Mouse (Mus musculus) midbrain, embryonic 14.5 days (tissue): ENCODE results near the gene Fam13c. TPM values are rescaled to one million over a fixed set of nuclear protein-coding genes. Genes with fewer than 3 reads are reported as not detected.
A peak's percentile ranks its signal among the peaks of the same experiment; 100 is the strongest.

Source experiments
- ATAC-seq: fragments of 200-750 bp; cut with Nextera tagmentation; 2 replicates; pipeline ENCODE4 v1.8.0; 2017; ENCODE audit warnings: moderate number of reproducible peaks, moderate library complexity; ENCODE audit not compliant: low FRiP score, low TSS enrichment
- DNase-seq: peaks from one replicate; pipeline ENCODE4 v3.0.0-alpha.2; 2015
- H3K27ac ChIP-seq: fragments of 300-500 bp; sonication (generic); replicated peaks from 2 replicates; pipeline ENCODE4 v1.5.1; 2014; ENCODE audit warnings: mild to moderate bottlenecking, low read depth, low read length, moderate library complexity
- H3K27me3 ChIP-seq: fragments of 300-500 bp; sonication (generic); 2 replicates; pipeline ENCODE4 v1.6.1; 2014; ENCODE audit warnings: low read length, control low read depth, mixed read lengths; ENCODE audit not compliant: control insufficient read depth, insufficient read depth
- H3K36me3 ChIP-seq: fragments of 300-500 bp; sonication (generic); 2 replicates; pipeline ENCODE4 v1.6.1; 2014; ENCODE audit warnings: low read length, control low read depth; ENCODE audit not compliant: control insufficient read depth, insufficient read depth
- H3K4me1 ChIP-seq: fragments of 300-500 bp; sonication (generic); 2 replicates; pipeline ENCODE4 v1.6.1; 2014; ENCODE audit warnings: mild to moderate bottlenecking, antibody characterized with exemption, low read length, control low read depth; ENCODE audit not compliant: control insufficient read depth, insufficient read depth
- H3K4me2 ChIP-seq: fragments of 300-500 bp; sonication (generic); 2 replicates; pipeline ENCODE4 v1.6.1; 2014; ENCODE audit warnings: mild to moderate bottlenecking, low read length, moderate library complexity
- H3K4me3 ChIP-seq: fragments of 300-500 bp; sonication (generic); replicated peaks from 2 replicates; pipeline ENCODE4 v1.5.1; 2014; ENCODE audit warnings: low read depth, low read length
- H3K9ac ChIP-seq: fragments of 300-500 bp; sonication (generic); replicated peaks from 2 replicates; pipeline ENCODE4 v1.6.1; 2014; ENCODE audit warnings: mild to moderate bottlenecking, low read length, moderate library complexity
- H3K9me3 ChIP-seq: fragments of 300-500 bp; sonication (generic); 2 replicates; pipeline ENCODE4 v1.6.1; 2016; ENCODE audit warnings: low read length, control low read depth, mixed read lengths; ENCODE audit not compliant: control insufficient read depth
- WGBS: fragments of 180-500 bp; shearing (Covaris S2); extraction: QIAGEN DNeasy Blood & Tissue Kit; methylation state at CpG from one replicate; pipeline ENCODE4 v1.1.7; 2014; 5-methylcytosine and 5-hydroxymethylcytosine counted together
- polyA plus RNA-seq: library from polyadenylated mRNA; unstranded; fragments of >200 nt; fragmentation: Nextera tagmentation; extraction: Ambion mirVana; gene quantifications from 2 replicates; pipeline ENCODE4 v1.2.1, GENCODE M21; 2014

Fam13c gene
- polyA plus RNA-seq, 1 experiment from 2014 or later = 33.6 TPM

- Histone ChIP-seq H3K9ac (no peak overlapping the region), H3K9me3 (no peaks in the 10 kb centered on the region), H3K27me3 (no peaks in the 10 kb centered on the region), H3K27ac (no peak overlapping the region), H3K36me3 (peaks cover 38% of the 10 kb centered on the region), H3K4me3 (no peak overlapping the region), H3K4me2 (no peak overlapping the region), H3K4me1 (no peaks in the 10 kb centered on the region)
- WGBS = 95% methylated on average over 10 of the region's 10 CpGs
- no peak for ATAC-seq
- no peak for DNase-seq
Observed at GRCm38 (mm10) chr10:70537694-70538093, 97.4 kb downstream of the Fam13c start.

DNA sequence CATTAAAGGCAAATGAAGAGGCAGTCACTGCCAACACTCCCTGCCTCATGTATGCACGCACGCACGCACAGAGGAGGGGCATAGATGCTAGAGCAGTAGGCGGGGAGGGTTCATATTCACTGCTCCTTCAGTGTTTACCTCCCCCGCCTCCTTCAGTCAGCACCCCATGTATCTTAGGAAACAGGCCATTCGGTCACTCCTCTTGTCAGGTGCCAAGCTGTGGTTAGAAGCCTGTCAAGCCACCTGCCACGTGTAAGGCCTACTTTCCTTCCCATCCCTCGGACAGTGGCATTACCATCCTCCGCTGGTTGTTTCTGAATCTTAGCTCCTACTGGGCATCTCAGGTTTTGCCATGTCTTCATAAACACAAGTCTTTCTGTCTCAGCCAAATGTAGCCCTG, 99.0 kb downstream of the Fam13c start:
- ATAC-seq = no peak
- Histone ChIP-seq H3K27me3 (no peaks in the 10 kb centered on the region), H3K36me3 (peaks cover 46% of the 10 kb centered on the region), H3K9me3 (no peaks in the 10 kb centered on the region), H3K9ac (no peak overlapping the region), H3K27ac (no peak overlapping the region), H3K4me1 (no peaks in the 10 kb centered on the region), H3K4me2 (no peak overlapping the region), H3K4me3 (no peak overlapping the region)
- 98% methylated on average over 9 of the region's 9 CpGs for WGBS
- DNase-seq = no peak

- WGBS = 86% methylated on average over 9 of the region's 9 CpGs
- ATAC-seq (no peak), DNase-seq (peak; percentile 64)
- Histone ChIP-seq H3K4me1 (no peaks in the 10 kb centered on the region), H3K4me3 (no peak overlapping the region), H3K4me2 (no peak overlapping the region), H3K27ac (no peak overlapping the region), H3K9ac (no peak overlapping the region), H3K36me3 (peaks cover 46% of the 10 kb centered on the region), H3K27me3 (no peaks in the 10 kb centered on the region), H3K9me3 (no peaks in the 10 kb centered on the region)
Observed at GRCm38 (mm10) chr10:70540456-70541195, 100.3 kb downstream of the Fam13c start.

DNA sequence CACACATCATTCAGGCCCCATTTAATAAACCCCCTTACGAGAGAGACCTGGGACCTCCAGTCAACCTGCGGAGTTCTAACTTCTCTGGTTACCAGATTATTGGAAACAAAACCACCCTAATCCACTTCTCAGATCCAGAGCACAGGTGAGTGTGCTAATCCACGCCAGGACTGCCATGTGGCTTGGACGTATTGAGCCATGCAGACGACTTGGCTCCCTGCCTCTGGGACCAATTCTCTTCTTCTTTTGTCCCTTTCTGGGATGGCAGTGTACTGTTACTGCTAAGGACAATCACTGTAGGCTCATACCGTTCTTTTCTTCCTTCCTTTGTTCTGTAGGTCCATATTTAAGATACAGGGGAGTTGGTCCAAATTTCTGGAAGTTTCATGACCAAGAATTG, 102.6 kb downstream of the Fam13c start:
- DNase-seq (no peak), ATAC-seq (no peak)
- Histone ChIP-seq H3K4me3 (no peak overlapping the region), H3K9me3 (no peaks in the 10 kb centered on the region), H3K27ac (no peak overlapping the region), H3K4me1 (no peaks in the 10 kb centered on the region), H3K4me2 (no peak overlapping the region), H3K36me3 (peaks cover 54% of the 10 kb centered on the region), H3K9ac (no peak overlapping the region), H3K27me3 (no peaks in the 10 kb centered on the region)
- 78% methylated on average over 6 of the region's 6 CpGs for WGBS

DNA sequence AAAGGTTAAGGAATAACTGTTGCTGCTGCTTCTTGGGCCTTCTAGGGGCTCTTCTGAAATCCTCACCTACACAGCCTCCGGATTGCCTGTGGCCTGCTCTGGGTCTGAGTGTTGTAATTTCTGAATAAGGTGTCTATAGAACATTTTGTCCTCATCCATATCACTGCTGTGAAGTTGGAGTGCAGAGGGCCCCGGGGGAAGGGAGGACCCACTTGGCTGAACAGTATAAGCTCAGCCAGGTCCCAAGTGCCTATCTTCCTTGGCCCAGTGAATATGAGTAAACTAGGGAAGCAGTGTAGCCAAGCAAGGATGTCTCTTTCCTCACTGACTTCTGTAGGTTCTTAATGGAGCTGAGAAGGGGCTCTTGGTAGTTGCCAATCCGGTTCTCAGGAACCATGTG, 112.2 kb downstream of the Fam13c start:
- no peaks in the 10 kb centered on the region for H3K27me3 ChIP-seq
- DNase-seq (no peak), ATAC-seq (no peak)
- no peak overlapping the region for H3K27ac ChIP-seq
- H3K36me3 ChIP-seq = peaks cover 58% of the 10 kb centered on the region
- H3K9ac ChIP-seq = no peak overlapping the region
- H3K9me3 ChIP-seq = no peaks in the 10 kb centered on the region
- no peak overlapping the region for H3K4me3 ChIP-seq
- H3K4me1 ChIP-seq = no peaks in the 10 kb centered on the region
- 97% methylated on average over 3 of the region's 3 CpGs for whole genome bisulfite sequencing
- H3K4me2 ChIP-seq = no peak overlapping the region

DNA sequence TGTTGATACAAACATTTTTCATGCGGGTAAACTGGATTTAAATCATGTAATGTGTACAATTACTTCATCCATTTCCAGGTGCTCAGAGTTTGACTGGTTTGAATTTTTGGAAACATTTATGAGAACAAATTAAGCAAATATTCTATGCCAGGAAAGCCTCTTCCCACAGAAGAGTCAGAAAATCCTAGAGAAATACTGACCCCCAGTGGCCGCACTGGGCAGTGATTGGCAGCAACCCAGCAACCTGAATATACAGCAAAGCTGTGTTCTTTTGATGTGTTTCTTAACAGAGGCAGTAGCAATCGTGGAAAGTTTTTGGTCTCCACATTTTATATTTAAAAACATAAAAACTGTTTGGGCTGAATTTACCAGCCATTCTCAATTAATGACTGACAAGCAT, 123.4 kb downstream of the Fam13c start:
- Histone ChIP-seq H3K4me1 (no peaks in the 10 kb centered on the region), H3K27ac (no peak overlapping the region), H3K27me3 (no peaks in the 10 kb centered on the region), H3K36me3 (peaks cover 51% of the 10 kb centered on the region), H3K4me3 (no peak overlapping the region), H3K9ac (no peak overlapping the region), H3K9me3 (no peaks in the 10 kb centered on the region), H3K4me2 (no peak overlapping the region)
- DNase-seq (peak; percentile 89), ATAC-seq (no peak)
- WGBS = 27% methylated on average over 3 of the region's 3 CpGs

DNA sequence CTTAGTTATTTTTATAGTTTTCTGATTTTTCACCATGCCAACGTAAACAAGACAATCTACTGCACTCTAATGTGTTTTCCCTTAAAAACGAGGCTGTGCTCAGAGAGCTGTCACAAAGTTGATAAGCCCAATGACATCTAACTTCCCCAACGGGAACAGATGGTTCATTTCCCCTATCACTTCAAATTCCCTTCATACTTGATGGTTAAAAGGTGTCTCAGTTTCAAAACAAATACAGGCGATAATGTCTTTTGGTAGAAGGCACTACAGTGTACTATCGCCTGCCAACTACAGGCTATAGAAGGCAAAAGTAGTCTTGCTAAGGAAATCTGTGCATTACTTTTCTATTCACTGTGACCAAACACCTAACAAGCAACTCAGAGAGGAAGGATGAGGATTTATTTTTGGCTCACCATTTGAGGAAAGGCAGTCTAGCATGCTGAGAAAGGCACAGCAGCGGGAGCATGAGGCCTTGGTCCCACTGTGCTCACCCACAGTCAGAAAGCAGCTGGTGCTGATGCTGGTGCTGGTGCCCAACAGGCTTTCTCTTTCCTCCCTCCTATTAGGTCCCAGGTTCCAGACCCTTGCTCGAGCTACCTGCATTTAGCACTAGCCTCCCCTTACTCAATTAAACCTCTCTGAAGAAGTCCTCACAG, 141.4 kb downstream of the Fam13c start:
- DNase-seq (no peak), ATAC-seq (no peak)
- Histone ChIP-seq H3K4me2 (no peak overlapping the region), H3K27ac (no peak overlapping the region), H3K9ac (no peak overlapping the region), H3K4me3 (no peak overlapping the region), H3K4me1 (no peaks in the 10 kb centered on the region), H3K9me3 (no peaks in the 10 kb centered on the region), H3K36me3 (no peaks in the 10 kb centered on the region), H3K27me3 (no peaks in the 10 kb centered on the region)
- WGBS = 84% methylated on average over 7 of the region's 7 CpGs

GRCm38 (mm10) chr10:70584171-70584570, 143.9 kb downstream of the Fam13c start:
- no peaks in the 10 kb centered on the region for H3K4me1 ChIP-seq
- DNase-seq (no peak), ATAC-seq (no peak)
- no peak overlapping the region for H3K27ac ChIP-seq
- H3K36me3 ChIP-seq = no peaks in the 10 kb centered on the region
- H3K4me2 ChIP-seq = no peak overlapping the region
- H3K9me3 ChIP-seq = no peaks in the 10 kb centered on the region
- 95% methylated on average over 1 of the region's 1 CpGs for WGBS
- H3K27me3 ChIP-seq = no peaks in the 10 kb centered on the region
- H3K4me3 ChIP-seq = no peak overlapping the region
- H3K9ac ChIP-seq = no peak overlapping the region

DNA sequence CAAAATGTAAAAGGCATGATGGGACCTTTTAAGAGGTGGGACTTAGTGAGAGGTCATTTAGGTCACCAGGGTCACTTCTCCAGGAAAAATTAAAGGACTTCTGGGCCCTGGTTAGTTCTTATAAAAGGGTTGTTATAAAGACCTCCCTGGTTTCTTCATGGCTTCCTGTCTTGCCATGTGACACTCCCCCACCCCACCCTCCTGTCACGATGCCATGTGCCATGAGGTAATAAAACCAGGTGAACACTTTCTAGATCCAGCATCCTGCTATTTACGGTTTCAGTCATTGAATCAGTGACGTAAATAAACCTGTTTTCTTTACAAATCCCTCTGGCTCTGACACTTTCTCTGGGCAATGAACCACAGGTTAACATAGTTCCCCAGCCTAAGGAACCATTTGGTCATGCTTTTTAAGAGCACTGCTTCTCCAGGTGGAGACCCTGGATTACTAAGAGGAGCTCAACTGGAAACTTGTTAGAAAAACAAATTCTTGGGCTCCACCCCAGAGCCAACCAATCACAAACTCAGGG, 146.7 kb downstream of the Fam13c start:
- WGBS = 90% methylated on average over 3 of the region's 3 CpGs
- no peak for DNase-seq

More for the DNA sequence above, 146.7 kb downstream of the Fam13c start:
- Histone ChIP-seq H3K4me2 (no peak overlapping the region), H3K9ac (no peak overlapping the region), H3K27ac (no peak overlapping the region), H3K4me1 (no peaks in the 10 kb centered on the region), H3K4me3 (no peak overlapping the region), H3K36me3 (no peaks in the 10 kb centered on the region), H3K9me3 (no peaks in the 10 kb centered on the region), H3K27me3 (no peaks in the 10 kb centered on the region)
- ATAC-seq = no peak
